In genomic region chr12:81915176-81915950, GRCm38 (mm10) we compare ENCODE assay signal across 9 mouse cellular contexts. TPM values are rescaled to one million over a fixed set of nuclear protein-coding genes. Genes with fewer than 3 reads are reported as not detected.
DNase-seq lines count a peak whose midpoint lies in the region; ATAC-seq and TF ChIP-seq lines count a peak whose summit lies in the region.
"Had no signal": no experiment of that assay in that cellular context is flagged by ENCODE, and none has a peak within 500 bp of the region (broad histone marks: within the 10 kb centered on the region; RNA-seq: fewer than 3 reads in every experiment).

No protein-coding gene starts in this region.

- no peak overlapping the region for H3K27ac ChIP-seq in liver, embryonic 14.5 days
- H3K27ac ChIP-seq: heart, embryonic 15.5 days had no signal

- no peaks in the 10 kb centered on the region for H3K4me1 ChIP-seq in liver, embryonic 14.5 days (replicated peaks; ENCODE audit: control insufficient read depth in 2 of 2, insufficient read depth in 2 of 2, low read length in 1 of 2)

- WGBS in liver, embryonic 14.5 days (ENCODE audit: insufficient replicate concordance) = 49% methylated on average over 2 of the region's 2 CpGs

- no peak for TF ChIP-seq EP300 in liver, embryonic 14.5 days (IDR thresholded peaks at IDR 0.05; ENCODE audit: low read depth)

- TF ChIP-seq CTCF in C2C12 (IDR thresholded peaks at IDR 0.05; ENCODE audit: control insufficient read depth, insufficient read depth, insufficient read length) = peak; percentile 74
- TF ChIP-seq CTCF in liver, embryonic 14.5 days (IDR thresholded peaks at IDR 0.05; ENCODE audit: low read depth) = peak; percentile 83

- no peaks in the 10 kb centered on the region for H3K79me2 ChIP-seq in C2C12 (ENCODE audit: control insufficient read depth, insufficient read depth)

- no peak for ATAC-seq in liver, embryonic 14.5 days (ENCODE audit: insufficient read depth)

- no peak overlapping the region for H3K4me3 ChIP-seq in C2C12 (ENCODE audit: insufficient read depth, poor library complexity, severe bottlenecking)
- H3K4me3 ChIP-seq in liver, embryonic 14.5 days (ENCODE audit: insufficient read depth in 1 of 2, low read depth in 2 of 2, low read length in 2 of 2) = no peak overlapping the region
- H3K4me3 ChIP-seq: heart, embryonic 15.5 days had no signal

- no peak overlapping the region for H3ac ChIP-seq in C2C12 (ENCODE audit: control insufficient read depth, insufficient read length, low read depth)

- no peak overlapping the region for H3K4me2 ChIP-seq in liver, embryonic 14.5 days (ENCODE audit: low read depth)
- H3K4me2 ChIP-seq: heart, embryonic 15.5 days had no signal

- H3K9me3 ChIP-seq in liver, embryonic 14.5 days (ENCODE audit: control insufficient read depth, low read length) = no peaks in the 10 kb centered on the region
- H3K9me3 ChIP-seq: heart, embryonic 15.5 days had no signal

- H3K36me3 ChIP-seq in C2C12 (ENCODE audit: control insufficient read depth, insufficient read depth) = no peaks in the 10 kb centered on the region
- H3K36me3 ChIP-seq in liver, embryonic 14.5 days (replicated peaks; ENCODE audit: control insufficient read depth, insufficient read depth, low read depth) = no peaks in the 10 kb centered on the region

- no peak overlapping the region for H3K9ac ChIP-seq in liver, embryonic 14.5 days (replicated peaks)
- H3K9ac ChIP-seq: heart, embryonic 15.5 days had no signal

- DNase-seq in T-cell, adult 2 months (ENCODE audit: low spot score) = peak; percentile 63
- DNase-seq in cerebellum, postnatal 4 days (ENCODE audit: low spot score in 2 of 2) = peak; percentile 39 to 70
- DNase-seq in gastrocnemius, postnatal 10 days = peak; percentile 62
- DNase-seq in kidney, adult 9 months = peak; percentile 78
- DNase-seq in liver, embryonic 14.5 days (ENCODE audit: low read depth in 3 of 3, low spot score in 3 of 3) = peak in 2 of 3 experiments; percentile 9 to 24
- DNase-seq in ovary, postnatal 36 days (ENCODE audit: low spot score) = peak; percentile 71
- DNase-seq in thymus, postnatal 25 days = peak; percentile 83

- H3K79me3 ChIP-seq in C2C12 (ENCODE audit: low read depth) = no peaks in the 10 kb centered on the region

- H3K27me3 ChIP-seq in C2C12 (ENCODE audit: control insufficient read depth, insufficient read depth, insufficient read length) = no peaks in the 10 kb centered on the region
- no peaks in the 10 kb centered on the region for H3K27me3 ChIP-seq in liver, embryonic 14.5 days (ENCODE audit: control insufficient read depth, insufficient read depth, low read length)
- H3K27me3 ChIP-seq: heart, embryonic 15.5 days had no signal

TF ChIP-seq in C2C12, 6 proteins besides CTCF, POLR2A, EP300 and RAD21:
- TF ChIP-seq MYOG (IDR thresholded peaks at IDR 0.05; ENCODE audit: control insufficient read depth, extremely low read depth, insufficient read length) (no peak), CEBPB (IDR thresholded peaks at IDR 0.05; ENCODE audit: low read depth) (no peak), MYOD1 (IDR thresholded peaks at IDR 0.05; ENCODE audit: control insufficient read depth, insufficient read length, low read depth) (no peak), FOSL1 (IDR thresholded peaks at IDR 0.05; ENCODE audit: insufficient read depth, low read length, poor library complexity, severe bottlenecking) (no peak), MAX (IDR thresholded peaks at IDR 0.05) (no peak), USF1 (IDR thresholded peaks at IDR 0.05; ENCODE audit: low read depth) (no peak)
TF ChIP-seq in C2C12: peak in this region for 0.

RNA-seq across cellular contexts. Expression of gene Pcnx, which starts 55.5 kb away (rescaled TPM):
- 9.1 TPM for polyA plus RNA-seq in C2C12 (2012; fragmentation: generic; extraction: Trizol)
- 10 to 100 TPM; 48.3 to 49.1 TPM for total RNA-seq in gastrocnemius, postnatal 10 days (2021)
- 1.5 and 2.4 TPM in 2 replicates for polyA plus RNA-seq in liver, embryonic 14.5 days (2012; rRNA removed)
- 0.71 and 1.2 TPM in 2 replicates for polyA plus RNA-seq in liver, embryonic 14.5 days (2014; fragmentation: Nextera tagmentation; extraction: Ambion mirVana)

Comparison
In these comparisons a context has a peak if more than half of its experiments do, and no peak if none do; other contexts are left out.
1. DNase-seq: peak in every context shown above with its lines; median percentile 83 in thymus, postnatal 25 days; 78 in kidney, adult 9 months; 71 in ovary, postnatal 36 days; 63 in T-cell, adult 2 months; 62 in gastrocnemius, postnatal 10 days; 54 in cerebellum, postnatal 4 days; 16 in liver, embryonic 14.5 days.